Mouse (Mus musculus): ENCODE measurements at regions not wholly inside any gene's neighbourhood (a gene's known extent, or its start where the extent isn't known, plus 50 kb on each side); places are given as distances from the start of the nearest gene placed in this dataset.

DNA sequence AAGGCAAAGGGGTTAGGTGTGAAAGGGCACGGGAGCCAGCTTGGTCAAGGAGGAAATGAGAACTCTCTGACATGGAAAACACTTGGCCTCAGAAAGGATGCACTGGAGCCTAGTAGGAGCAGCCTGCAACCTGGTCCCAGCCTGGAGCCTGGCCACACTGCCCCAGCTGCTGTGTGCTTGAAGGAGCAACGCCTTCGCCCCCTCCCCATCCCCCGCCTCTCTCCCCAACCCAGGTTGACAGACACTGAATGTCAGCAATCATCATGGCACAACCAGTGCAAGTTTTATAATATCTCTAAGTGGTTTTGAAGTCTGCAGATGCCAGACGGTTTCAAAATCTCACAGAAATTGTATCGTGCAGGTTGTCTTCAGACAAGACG is 417.6 kb downstream of the Cmpk2 start:
- no peak for DNase-seq (ENCODE audit: low spot score in 2 of 2)

DNA sequence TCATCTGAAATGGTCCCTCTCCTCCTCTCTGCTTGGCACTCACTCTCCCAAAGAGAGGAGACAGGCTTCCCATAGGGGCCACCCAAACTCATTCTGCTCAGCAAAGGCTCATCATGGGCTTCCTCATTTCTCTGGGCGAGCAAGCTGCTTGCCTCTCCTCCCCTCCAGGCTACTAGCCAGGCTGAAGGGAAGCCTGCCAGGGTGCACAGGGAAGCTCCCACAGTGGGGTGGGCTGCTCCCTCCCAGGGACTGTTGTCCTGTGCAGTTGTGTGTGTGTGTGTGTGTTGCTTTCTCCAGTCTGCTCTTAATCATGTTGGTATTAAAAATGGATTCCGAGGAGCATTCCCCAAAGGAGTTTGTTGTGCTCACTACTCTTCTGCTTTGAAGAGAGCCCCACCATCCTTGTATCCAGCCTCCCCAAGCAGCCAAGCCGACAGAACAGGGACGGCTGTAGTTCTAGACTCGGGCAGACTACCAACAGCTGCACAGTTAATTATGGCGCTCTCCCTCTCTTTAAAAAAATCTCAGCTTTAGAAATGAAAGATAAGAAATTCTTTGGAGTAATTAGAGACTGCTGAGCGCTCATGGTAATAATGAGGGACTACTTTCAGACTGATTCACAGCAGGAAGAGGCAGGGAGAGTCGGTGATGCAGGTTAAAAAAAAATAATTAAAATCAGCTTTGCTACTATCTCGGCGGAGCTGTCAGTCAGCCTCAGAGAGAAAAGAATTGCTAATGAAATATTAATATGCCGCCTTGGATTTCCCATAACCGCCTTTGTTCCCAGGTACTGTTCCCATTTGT is 417.0 kb downstream of the Cmpk2 start:
- no peak for DNase-seq (ENCODE audit: low spot score in 2 of 2)

DNA sequence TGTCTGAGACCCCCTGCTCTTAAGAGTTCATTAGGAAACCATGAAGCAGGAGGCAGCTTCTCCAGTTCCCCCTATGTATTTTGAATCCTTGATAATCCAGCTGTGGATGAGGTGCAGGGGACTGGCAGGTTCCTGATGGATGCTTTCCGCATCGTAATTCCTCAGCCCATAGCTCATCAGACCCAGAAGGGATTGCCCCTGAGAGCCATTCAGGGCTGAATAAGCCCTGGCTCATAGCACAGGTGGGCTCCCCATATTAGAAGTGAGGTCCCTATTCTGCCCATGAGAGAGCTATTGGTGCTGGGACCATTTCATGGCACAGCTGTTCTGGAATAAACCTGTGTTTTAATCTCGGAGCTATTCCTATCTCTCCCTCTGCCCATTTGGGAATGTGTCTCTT is 416.1 kb downstream of the Cmpk2 start:
- DNase-seq (ENCODE audit: low spot score in 2 of 2) = no peak

DNA sequence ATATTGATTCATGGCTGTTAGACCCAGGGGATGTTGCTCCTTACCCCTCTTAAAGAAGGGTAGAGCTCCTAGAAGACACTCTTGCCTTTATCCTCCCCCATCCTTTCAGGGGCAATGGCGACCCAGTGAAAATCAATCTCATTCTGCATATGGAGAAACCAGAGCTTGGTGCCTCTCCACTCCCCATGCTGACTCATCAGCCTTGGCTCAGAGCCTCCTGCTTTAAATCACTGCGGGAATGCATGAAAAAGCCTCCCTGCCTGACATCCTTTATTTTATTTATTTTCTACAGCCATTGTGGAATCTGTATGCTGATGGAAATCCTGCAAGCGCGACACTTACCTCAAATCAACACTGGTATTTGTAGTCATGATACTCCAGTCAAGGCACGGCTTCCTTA is 415.2 kb downstream of the Cmpk2 start:
- DNase-seq (ENCODE audit: low spot score in 2 of 2) = no peak

DNA sequence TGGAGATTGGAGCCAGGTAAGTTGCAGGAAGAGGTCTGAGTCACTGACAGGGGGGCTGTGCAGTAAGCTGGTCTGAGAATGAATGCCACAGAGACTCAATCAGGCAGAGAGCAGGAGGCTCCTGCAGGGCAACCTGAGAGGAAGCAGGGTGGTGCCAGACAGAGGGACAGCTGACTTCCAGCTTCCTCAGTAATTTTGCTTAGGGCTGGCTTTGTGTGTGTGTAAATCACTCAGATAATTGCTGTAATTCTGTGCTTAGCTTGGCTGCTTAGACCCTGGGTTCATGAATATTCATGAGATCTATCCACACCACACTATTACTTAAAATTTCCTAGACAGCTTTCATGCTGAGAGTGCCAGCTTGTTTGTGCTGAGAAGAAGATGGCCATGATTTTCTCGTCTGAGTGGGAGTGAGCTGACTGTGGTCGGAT is 408.7 kb downstream of the Cmpk2 start:
- no peak for DNase-seq (ENCODE audit: low spot score in 2 of 2)

DNA sequence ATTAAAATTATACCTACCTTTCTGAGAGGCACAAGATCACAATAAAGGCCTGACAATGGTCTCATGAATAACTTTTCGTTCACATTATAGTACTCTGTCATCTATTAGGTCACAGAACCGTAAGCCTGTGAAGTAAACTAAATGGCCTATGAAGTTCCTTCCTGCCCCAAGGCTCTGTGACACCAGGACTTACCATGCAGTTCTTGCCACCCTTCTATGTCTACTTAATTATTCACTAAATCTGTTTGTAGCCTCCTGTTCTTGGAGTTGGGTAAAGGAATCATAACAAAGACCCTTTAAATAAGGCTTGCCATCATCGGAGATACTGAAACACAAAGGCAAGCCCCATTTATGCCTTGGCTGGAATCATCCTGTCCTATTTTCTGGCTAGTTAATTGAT is 408.3 kb downstream of the Cmpk2 start:
- no peak for DNase-seq (ENCODE audit: low spot score in 2 of 2)

DNA sequence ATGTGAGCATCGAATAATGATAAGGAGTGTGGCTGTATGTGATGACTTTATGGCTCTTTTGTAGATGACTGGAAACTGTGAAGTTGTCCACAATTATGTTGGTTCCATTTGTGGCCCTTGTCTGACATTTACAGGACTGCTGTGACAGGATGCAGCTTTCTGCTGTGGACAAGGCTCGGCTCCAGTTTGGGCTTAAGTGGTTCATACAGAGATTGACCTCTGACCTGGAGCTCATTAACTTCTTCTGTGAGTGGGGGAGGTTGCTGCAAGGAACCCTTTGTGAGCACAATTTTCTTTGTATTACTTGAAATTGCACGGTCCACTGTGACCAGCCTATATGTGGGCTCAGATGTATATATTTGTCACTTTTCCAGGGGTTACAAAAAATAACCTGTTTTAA is 403.5 kb downstream of the Cmpk2 start:
- DNase-seq (ENCODE audit: low spot score in 2 of 2) = no peak

DNA sequence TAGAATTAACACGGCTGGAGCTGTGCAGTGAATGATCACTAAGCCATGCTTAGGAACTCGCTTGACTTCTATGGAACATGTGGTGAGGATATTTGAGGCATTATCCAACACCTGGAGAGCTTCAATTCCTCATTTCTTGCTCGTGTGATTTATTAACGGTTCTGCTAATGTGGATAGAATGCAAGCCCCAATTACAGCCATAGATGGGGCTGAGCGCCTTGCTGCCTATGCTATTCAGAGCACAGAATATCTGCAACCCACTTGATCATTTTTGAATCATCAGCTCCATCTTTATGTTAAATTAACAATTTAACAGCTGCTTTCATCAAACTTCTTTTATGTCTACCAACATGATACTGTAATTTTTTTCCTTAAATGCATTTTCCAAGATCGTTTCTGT is 398.7 kb downstream of the Cmpk2 start:
- no peak for DNase-seq (ENCODE audit: low spot score in 2 of 2)

DNA sequence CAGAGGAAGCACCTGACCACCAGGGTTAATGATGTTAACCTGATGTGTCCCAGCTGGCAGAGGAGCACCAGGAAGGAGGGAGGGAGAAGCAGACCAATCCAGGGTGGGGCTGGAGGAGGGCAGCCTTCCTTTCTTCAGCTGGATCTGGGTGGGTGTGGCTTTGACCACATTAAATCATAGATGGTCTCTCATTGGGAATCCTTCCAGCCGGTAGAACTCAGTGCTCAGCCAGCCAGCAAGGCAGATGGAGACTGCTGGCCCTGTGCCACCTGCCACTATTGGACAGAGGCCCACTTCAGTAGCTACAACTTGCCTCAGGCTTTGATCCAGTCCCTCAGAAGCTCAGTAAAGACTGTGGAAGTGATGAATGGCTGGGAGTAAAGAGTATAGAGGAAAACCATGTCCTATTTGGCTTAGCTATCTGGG is 386.1 kb downstream of the Cmpk2 start:
- no peak for DNase-seq (ENCODE audit: low spot score in 2 of 2)

DNA sequence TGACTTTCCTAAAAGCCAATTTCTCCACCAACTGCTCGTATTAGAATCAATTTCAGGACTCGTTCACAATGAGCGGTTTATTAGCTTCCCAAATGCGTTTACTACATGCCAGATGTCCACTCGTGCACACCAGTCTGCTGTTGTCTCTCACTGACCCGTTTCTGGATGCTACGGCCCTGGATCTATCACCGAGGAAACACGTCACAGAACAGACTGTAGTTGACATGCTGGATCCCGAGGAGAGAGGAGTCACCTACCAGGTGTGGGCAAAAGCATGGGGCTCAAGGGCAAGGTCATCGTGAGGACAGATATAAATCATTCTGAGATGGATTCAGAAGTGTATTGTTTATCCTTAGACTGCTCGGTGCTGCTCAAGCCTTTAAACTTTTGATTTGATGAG is 375.9 kb downstream of the Cmpk2 start:
- DNase-seq (ENCODE audit: low spot score in 2 of 2) = no peak

DNA sequence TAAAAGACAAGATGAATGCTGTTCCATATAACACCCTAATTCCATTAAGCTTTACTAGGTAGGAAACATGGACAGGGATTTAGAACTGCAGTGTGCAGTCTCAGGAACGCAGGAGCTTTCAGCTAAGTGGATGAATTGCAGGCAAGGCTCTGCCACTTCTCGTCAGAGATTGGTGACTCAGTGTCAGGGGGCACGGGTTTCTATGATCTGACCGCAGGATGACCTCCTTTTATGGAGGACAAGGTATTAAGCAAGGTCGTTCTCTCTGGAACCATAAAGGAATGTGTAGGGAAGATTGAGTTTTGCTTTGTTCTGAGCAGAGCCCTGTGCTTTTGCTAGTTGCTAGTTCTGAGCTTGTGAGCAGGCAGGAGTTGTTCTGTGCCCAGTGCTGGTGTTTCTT is 373.7 kb downstream of the Cmpk2 start:
- DNase-seq (ENCODE audit: low spot score in 2 of 2) = no peak

DNA sequence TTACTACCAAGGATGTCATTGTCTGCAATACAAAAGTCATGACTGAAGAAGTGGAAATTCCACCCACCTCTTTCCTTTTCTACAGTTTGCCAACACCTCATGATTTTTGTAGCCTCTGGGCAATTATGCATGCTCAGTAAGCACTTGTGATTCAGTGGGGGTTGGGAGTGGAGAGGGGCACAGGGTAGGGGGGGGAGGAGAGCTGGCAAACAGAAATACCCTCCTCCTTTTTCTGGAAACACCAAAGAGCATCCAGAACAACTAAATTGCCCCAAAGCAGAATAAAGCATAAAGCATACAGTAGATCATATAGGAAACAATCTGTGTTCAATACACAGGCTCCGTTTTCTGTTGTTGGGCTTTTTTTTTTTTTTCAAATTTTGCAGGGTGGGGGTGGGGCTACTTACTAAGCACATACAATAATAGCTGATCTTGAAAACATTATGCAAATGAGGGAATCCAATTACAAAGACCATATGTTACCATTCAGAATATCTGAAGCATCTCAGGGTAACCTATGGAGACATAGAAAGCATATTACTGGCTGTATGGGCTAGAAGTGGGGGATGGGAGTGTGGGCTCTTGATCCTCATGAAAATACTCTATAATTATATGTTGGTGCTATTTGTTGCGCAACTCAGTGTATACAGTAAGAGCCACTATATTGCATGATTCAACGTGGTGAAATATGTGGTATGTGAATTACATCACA is 352.4 kb downstream of the Cmpk2 start:
- no peak for DNase-seq (ENCODE audit: low spot score in 2 of 2)

DNA sequence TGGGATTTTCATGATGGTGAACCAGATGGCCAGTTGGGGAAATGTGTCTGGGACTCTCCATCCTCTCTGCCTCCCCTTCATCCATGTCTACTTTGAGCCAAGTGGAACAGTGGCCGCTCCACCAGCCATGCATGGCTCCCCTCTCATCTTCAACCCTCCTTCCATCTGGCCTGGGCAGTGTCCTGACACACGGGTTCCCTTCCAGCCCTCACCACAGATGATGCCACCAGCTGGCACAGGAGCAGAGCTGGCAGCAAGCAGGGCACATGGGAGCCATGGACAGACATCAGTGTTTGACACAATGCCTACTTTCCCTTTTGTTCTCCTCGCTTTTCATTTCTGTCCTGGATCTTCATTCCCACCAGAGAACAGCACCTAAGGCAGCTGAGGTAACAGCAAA is 348.9 kb downstream of the Cmpk2 start:
- no peak for DNase-seq (ENCODE audit: low spot score in 2 of 2)

DNA sequence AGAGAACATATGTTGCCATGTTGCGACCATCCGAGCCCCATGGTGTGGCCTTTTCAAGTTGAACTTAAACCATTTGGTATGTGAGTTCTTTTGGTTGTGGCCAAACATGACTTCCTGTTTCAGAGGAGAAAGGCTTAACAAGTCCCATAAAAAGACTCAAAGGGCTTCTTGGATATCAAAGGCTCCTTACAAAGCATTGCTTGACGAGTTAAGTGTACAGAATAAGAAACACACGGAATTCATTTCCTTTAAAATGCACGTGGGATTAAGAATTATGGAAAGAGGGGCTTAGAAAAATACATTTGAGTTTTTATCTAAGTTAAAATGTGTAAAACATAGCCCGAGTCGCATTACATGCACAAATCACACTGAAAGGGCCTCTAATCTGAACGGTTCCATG is 346.8 kb downstream of the Cmpk2 start:
- no peak for DNase-seq (ENCODE audit: low spot score in 2 of 2)

DNA sequence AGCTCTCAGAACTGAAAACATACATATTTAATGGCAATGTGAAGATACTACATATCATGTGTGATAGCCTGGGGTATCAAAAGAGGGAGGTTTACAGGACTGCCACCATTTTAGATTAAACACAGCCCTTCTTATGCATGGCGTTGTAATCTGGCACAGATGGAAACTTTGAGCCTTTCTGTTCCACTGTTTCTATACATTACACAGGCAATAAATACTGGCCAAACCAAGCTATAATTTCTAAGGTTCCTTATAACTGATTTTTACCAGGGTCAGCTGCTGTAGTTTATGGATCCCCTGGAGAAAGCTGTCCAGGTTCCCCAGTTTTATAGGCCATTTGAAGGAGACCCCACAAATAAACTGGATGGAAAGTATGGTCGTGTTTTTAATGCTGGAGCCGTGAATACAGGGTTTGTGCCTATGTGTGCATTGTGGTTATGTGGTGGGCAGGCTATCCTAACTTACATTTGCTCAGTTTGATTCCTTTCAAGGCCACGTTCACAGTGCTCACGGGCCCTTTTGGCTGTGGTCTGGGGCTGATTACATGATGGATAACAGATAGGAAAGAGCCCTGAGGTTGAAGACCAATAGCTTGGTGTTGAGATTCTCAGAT is 341.7 kb downstream of the Cmpk2 start:
- no peak for DNase-seq (ENCODE audit: low spot score in 2 of 2)

DNA sequence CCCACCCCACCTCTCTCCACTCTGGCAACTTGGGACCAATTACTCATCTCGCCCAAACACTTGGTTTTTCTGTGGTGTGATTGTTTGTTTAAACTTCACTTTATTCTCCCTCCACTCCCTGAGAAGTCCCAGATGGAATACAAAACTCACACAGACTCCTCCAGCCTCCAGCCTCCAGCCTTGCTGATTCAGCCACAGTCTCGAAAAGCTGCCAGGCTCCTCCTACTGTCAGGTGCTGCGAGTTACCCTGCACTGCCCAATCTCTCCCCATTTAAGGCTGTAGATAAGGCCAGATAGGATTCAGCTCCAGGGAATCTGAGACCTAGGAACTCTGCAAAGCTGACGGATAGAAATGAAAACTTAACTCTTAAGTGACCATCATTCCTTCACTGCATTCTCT is 340.7 kb downstream of the Cmpk2 start:
- DNase-seq (ENCODE audit: low spot score in 2 of 2) = no peak

DNA sequence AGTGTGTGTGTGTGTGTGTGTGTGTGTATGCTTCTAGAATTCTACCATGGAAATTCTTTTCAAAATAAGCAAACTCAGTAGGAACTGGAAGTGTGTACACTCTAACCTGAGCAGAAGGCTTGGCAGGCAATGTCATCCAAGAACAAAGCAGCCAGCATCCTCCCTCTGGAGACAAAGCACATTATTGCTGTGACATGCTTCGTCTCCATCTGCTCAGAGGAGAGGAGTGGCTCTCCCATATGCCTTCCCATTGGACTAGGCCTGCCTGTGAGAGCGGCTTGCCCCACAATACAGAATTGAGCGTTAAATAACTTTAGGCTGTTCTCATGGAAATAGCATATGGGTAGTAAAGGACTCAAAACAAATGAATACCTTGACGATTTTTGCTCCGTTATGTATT is 333.5 kb downstream of the Cmpk2 start:
- no peak for DNase-seq (ENCODE audit: low spot score in 2 of 2)

DNA sequence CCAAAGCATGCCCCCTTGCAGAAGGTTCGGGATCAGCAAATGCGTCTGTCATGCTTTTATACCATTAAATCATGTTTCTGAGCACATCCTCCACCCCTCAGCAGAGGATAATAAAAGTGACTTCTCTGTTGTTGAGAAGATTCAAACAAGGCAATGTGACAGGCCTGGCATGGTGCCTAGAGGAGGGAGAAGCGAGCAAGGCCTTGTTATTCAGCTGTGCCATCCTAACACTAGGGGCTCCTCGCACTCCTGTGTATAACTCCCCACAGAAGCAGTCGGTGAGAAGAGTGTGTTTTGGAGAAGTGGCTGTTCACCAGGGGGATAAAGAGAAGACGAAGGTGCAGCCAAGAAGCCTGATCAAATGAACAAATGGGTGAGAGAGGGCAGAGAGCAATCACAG is 330.3 kb downstream of the Cmpk2 start:
- no peak for DNase-seq (ENCODE audit: low spot score in 2 of 2)

DNA sequence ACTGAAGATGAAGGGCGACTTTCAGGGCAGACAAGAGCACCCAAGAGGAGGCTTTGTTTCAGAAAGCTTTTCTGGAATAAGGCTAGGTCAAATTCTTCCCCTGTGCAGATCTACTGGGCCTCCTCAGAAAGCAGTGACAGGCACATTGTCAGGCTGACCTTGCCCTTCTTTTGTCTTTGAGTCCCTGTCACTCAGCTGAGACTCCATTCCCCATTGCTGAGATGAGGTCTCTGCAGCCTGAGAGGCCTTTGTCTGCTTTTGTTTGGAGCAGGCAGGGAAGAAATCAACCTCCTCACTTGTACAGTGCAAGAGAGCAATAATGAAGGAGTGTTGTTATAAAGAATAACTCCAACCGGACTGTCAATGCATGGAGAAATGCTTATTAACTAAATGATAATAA is 327.4 kb downstream of the Cmpk2 start:
- no peak for DNase-seq (ENCODE audit: low spot score in 2 of 2)

DNA sequence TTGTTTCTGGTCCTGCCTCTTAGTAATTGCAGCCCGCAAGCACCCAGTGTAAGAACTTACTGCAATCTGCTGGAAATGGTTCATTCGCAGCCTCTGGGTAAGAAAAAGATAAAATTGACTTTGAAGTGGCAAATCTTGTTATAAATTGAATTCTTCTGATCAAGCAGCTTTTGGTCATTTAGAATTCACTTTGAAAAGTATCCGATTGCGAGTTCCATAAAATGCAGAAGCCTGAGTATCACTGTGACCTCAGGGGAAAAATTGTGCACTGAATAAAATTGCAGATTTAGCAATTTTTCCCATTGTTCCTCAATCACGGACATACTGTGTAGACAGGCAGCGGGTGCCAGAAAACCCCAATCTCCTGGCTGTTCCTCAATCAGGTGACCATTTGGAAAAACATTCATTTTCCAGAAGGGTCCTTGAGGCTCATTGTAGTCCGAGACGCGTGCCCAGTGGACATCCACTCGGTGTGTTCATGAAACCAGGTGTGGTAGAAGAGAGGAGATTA is 320.4 kb downstream of the Cmpk2 start:
- no peak for DNase-seq (ENCODE audit: low spot score in 2 of 2)

DNA sequence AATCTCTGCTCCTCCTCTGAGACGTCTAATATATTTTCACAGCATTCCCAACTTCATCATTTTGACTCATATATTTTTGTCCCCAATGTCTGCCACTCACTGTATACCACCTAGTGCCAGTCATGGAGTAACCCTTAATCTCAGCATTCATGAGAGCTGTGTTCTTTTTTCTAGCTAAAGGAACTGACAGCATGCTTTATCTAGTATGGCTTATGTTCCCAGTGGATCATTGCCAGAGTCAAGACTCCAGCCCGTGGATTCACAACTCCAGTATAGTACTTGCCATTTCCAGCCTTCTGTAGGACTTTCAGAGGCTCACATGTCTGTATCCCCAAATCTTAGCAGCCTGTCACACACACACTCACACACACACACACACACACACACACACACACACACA is 316.5 kb downstream of the Cmpk2 start:
- no peak for DNase-seq (ENCODE audit: low spot score in 2 of 2)

DNA sequence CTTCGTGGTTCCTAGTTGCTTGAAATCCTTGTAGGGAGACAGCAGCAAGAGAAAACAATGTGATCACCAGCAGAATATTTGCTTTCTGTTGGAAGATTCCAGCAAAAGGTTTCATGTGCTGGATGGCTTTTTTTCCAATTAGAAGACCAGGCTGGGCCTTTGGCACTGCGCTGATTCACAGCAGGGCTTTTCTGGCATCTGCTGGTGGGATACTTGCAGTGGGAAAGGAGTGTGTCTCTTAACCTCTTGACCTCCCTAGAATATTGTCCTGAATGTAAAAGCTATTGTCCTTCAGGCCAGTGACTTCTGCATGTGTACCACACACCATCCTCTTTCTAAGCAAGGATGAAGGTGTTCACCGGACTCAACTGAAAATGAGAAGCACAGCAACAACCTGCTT is 315.4 kb downstream of the Cmpk2 start:
- DNase-seq (ENCODE audit: low spot score in 2 of 2) = no peak

DNA sequence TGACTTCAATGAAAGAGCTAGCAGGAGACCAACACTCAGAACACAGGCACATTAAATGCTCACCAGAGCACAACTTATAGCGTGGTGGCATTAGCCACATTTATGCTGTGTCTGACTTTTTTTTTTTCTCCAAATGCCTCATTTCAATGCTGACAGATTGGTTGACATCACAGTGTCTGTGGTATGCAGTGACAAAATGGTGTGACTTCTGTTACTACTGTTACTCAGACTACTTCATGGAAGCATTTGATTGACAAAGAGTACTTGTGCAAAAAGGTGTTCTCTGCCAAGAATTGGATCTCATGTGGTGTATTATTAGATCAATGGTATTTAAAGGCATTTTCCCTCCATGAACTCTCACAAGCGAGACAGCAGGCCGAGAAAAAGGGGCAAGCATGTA is 314.8 kb downstream of the Cmpk2 start:
- DNase-seq (ENCODE audit: low spot score in 2 of 2) = no peak

Data from spleen, postnatal 36 days (tissue).